Mouse (Mus musculus): ENCODE data around the gene Man2b2. TPM values are rescaled to one million over a fixed set of nuclear protein-coding genes. Genes with fewer than 3 reads are reported as not detected.

Man2b2 gene
- total RNA-seq, 2 experiments from 2014 or later, result 4.7 to 6.2 TPM

DNA sequence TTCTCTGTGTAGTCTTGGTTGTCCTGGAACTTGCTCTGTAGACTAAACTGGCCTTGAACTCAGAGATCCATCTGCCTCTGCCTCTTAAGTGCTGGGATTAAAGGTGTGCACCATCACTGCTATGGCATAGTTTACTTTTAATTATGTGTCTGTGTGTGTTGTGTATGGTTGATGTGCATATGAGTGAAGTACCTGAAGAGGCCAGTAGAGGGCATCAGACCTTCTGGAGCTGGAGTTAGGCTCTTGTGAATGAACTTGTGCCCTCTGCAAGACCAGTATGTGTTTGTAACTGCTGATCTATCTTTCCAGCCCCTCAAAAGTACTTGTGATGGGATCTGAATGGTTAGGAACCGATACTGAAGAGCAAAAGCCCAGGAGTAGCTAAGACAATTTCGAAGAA, 30.6 kb upstream of the Man2b2 start:
- no peak for DNase-seq
- intact Hi-C loops (cut with DNase I), result no loop called here
- peak; percentile 41 for TF ChIP-seq CTCF (IDR thresholded peaks at IDR 0.05)

DNA sequence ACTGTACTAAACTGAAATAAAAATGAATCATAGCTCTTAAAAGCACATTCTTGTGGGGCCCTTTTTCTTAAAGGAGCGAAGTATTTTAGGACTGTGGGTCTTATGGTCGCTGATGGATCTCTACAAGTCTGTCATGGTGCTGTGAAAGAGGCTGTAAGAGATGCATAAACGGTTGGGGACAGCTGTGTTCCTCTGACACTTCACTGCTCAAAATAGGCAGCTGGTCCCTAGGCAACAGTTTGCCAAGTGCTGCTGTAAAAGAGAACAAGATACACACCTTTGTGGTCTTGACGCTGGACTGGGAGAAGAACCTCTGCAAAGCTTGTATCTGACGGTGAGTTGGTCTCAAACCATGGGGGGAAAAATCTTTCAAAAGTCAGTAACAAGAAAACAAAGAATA, 27.1 kb upstream of the Man2b2 start:
- DNase-seq, result no peak
- intact Hi-C loops (cut with DNase I), result no loop called here
- Histone ChIP-seq H3K27ac (no peak overlapping the region), H3K4me3 (no peak overlapping the region)
- TF ChIP-seq CTCF (IDR thresholded peaks at IDR 0.05), result no peak

More for the DNA sequence above, 30.6 kb upstream of the Man2b2 start:
- Histone ChIP-seq H3K27ac (no peak overlapping the region), H3K4me3 (no peak overlapping the region)

DNA sequence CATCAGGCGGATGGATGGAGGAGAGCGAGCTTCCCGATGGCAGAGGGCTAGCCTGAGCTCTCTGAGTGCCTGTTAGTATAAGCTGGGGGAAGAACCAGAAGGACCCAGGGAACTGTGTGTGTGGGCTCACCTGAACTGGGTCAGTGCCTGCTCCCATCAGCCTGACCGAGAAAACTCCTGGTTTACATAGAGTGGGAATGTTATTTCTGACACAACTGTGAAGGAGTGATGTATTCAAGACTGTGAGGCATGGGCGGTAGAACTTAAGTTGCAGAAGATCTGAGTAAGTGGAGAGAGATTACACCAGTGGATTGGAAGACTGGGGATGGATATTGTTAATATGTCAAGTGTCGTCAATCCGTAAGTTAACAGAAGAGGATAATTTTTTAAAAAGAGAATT, 26.1 kb upstream of the Man2b2 start:
- DNase-seq, result no peak
- Histone ChIP-seq H3K4me3 (no peak overlapping the region), H3K27ac (no peak overlapping the region)
- intact Hi-C loops (cut with DNase I), result no loop called here
- TF ChIP-seq CTCF (IDR thresholded peaks at IDR 0.05), result no peak

DNA sequence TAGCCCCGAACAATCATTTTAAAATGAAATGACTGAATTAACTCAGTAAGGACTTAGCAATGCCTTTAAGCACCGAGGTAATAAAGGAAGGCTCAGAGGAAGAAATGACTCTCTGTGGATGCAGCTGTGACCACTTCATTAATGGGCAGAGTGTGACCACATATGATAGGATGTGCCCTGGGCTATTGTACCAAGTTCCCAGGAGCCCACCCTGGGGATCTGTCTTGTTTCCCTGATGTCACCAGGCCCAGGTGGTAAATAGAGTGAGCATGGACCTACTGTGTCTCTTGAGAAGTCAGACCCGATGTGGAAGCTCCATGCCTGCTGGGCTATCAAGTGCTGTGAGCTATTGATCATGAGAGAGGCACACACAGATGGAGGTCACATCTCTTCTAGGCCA, 24.7 kb upstream of the Man2b2 start:
- Histone ChIP-seq H3K4me3 (no peak overlapping the region), H3K27ac (no peak overlapping the region)
- intact Hi-C loops (cut with DNase I), result no loop called here
- no peak for TF ChIP-seq CTCF (IDR thresholded peaks at IDR 0.05)
- no peak for DNase-seq

DNA sequence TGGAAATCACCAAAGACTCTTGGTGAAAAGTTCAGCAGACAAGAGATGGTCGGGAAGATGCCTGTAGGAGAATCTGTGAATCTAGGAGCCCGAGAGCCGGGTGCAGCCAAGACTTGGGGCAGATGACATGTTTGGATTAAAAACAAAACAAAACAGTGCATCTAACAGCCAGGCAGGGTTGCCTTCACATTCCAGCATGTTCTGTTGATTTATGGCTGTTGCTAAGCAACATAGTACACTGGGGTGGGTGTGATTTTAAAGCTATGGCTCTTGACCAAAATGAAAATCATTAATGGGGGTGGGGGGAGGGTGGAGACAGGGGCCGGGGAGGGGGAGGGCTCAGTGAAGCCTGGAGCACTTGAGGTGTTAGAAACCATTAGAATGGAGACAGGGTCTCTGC, 21.1 kb upstream of the Man2b2 start:
- H3K27ac ChIP-seq, result no peak overlapping the region
- no peak for DNase-seq
- no peak overlapping the region for H3K4me3 ChIP-seq
- intact Hi-C loops (cut with DNase I), result no loop called here
- no peak for TF ChIP-seq CTCF (IDR thresholded peaks at IDR 0.05)

DNA sequence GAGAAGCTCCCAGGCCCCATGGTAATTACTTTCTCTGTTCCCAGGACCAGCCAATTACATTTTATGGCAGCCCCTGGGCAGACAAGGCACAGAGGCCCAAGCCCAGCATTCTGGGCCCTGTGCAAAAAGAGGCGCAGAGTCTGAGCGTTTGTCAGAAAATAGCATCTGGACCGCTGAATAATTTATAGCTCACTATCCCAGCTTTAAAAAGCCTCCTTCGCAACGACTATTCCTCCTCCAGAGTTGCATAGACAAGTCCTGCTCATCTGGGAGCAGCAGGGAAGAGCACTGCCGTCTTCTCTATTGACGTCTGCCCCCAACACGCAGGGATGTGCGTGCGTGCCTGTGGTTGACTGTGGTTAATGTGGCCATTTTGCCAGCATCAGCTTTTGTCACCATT, 14.0 kb upstream of the Man2b2 start:
- DNase-seq, result no peak
- Histone ChIP-seq H3K4me3 (no peak overlapping the region), H3K27ac (no peak overlapping the region)
- no peak for TF ChIP-seq CTCF (IDR thresholded peaks at IDR 0.05)
- intact Hi-C loops (cut with DNase I), result no loop called here

DNA sequence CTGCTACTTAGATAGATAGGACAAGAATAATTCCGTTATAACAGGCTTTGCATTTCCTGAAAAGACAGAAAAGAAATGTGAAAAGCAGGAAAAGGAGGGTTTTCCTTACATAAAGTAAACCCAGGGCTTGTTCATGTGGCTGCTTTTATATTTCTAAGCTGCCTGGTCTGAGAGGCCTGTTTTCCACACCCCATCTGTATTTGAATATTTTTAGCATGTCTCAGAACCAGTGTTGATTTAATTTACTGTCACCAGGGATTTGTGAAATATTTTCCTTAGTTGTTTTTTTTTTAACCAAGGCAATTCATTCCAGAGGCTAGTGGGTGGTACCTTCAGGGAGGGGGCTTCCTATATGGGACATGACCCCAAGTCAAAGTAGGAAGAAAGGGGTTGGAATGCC, 11.2 kb upstream of the Man2b2 start:
- intact Hi-C loops (cut with DNase I), result no loop called here
- no peak for TF ChIP-seq CTCF (IDR thresholded peaks at IDR 0.05)
- H3K27ac ChIP-seq, result no peak overlapping the region
- H3K4me3 ChIP-seq, result no peak overlapping the region
- no peak for DNase-seq

DNA sequence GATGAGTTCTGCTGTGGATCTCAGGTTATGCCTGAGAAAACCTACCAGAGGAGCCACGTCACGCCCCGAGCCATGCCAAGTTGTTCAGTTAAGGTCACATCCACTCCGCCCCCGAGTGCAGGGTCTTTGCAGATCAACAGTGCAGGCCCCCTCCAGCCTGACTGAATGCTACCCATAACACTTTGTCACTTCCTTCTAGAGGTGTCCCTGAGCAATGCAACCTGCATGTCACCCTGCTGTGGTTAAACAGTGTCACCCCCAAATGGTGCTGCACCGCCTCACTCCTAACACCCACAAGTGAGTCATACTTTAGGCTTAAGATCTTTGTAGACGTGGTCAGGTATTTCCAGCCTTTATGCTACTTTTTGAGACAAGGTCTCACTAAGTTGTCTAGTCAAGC, 9.6 kb upstream of the Man2b2 start:
- no peak for DNase-seq
- no peak overlapping the region for H3K4me3 ChIP-seq
- no peak overlapping the region for H3K27ac ChIP-seq
- intact Hi-C loops (cut with DNase I), result no loop called here
- no peak for TF ChIP-seq CTCF (IDR thresholded peaks at IDR 0.05)

DNA sequence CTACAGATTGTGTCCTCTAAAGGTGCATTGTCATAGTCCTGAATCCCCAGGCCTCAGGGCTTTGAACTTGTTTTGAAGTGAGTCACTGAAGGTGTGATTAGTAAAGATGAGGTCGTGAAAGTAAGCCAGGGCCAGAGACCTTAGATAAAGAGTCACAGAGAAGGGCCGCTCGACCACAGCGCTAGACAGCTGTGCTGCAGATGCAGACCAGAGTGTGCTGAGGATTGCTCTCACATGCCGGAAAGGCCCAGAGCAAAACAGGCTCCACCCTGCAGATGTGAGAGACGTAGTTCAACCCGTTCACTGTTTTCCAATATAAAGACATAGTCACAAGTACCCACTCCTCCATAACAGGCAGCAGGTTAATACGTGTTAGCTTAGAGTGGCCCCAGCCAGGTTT, 9.1 kb upstream of the Man2b2 start:
- intact Hi-C loops (cut with DNase I), result loop anchor here (10.0 kb wide), 2 partner anchors 115 to 155 kb away; no protein-coding TSS in a partner anchor
- no peak for DNase-seq
- no peak for TF ChIP-seq CTCF (IDR thresholded peaks at IDR 0.05)

DNA sequence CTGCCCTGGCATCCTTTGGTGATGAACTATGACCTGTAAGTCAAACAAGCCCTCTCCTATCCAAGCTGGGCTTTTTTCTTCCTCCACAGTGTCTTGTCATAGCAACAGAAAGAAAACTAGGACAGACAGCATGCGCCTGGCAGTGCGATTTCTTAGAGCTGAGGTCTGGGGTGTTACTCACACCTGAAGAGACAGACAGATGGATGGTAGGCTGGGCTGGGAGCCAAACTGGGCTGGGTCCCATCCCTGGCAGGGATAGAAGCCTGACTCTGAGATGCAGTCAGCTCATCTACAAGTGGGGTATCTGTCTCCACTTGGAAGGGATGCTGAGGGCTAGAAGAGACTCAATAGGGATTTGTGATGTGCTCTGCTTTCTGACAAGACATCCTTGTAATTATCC, 8.6 kb upstream of the Man2b2 start:
- intact Hi-C loops (cut with DNase I), result loop anchor here (10.0 kb wide), 2 partner anchors 116 to 156 kb away; no protein-coding TSS in a partner anchor
- no peak for TF ChIP-seq CTCF (IDR thresholded peaks at IDR 0.05)
- no peak for DNase-seq

More for the DNA sequence above, 9.1 kb upstream of the Man2b2 start:
- no peak overlapping the region for H3K4me3 ChIP-seq
- no peak overlapping the region for H3K27ac ChIP-seq

DNA sequence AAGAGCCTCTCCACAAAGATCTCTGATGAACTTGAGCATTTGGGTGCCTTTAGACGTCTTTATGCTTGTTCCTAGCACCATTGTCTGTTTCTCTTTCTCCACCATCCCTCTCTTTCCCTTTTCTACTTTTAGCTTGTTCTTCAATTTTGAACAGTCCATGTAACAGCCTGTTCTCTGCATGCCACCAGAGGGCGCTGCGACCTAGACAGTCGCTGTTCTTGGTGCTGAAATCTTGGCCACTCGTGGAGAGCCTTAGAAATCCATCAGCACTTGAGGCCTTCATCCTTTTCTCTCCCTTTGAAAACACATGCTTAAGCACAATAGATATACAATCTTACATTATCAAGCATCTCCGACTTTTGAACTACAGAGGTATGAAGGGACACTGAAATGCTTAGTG, 5.5 kb upstream of the Man2b2 start:
- intact Hi-C loops (cut with DNase I), result loop anchor here (10.0 kb wide), 2 partner anchors 119 to 159 kb away; no protein-coding TSS in a partner anchor
- peak; percentile 95 for TF ChIP-seq CTCF (IDR thresholded peaks at IDR 0.05)
- Histone ChIP-seq H3K27ac (no peak overlapping the region), H3K4me3 (no peak overlapping the region)
- peak; percentile 65 for DNase-seq

More for the DNA sequence above, 8.6 kb upstream of the Man2b2 start:
- Histone ChIP-seq H3K4me3 (no peak overlapping the region), H3K27ac (no peak overlapping the region)

DNA sequence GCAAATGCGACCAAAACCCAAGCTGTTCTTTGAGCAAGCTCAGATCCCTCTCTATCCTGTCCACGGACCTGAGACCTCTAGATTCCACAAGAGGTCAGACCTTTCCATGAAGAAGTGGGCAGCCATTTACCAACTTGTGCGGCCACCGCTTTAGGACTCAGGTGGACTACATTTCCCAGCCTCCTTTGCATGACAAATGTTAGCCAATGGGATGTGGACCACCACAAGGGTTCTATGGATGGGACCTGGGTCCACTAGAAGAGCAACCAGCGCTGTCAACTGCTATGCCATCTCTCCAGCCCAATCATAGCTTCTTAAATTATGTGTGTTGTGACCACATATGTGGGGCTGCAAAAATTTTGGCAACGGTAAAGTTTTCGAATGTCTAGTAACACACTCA, 819 bp upstream of the Man2b2 start:
- TF ChIP-seq CTCF (IDR thresholded peaks at IDR 0.05), result no peak
- no peak for DNase-seq
- intact Hi-C loops (cut with DNase I), result loop anchor here (10.0 kb wide), 2 partner anchors 124 to 164 kb away; no protein-coding TSS in a partner anchor
- Histone ChIP-seq H3K27ac (no peak overlapping the region), H3K4me3 (no peak overlapping the region)

DNA sequence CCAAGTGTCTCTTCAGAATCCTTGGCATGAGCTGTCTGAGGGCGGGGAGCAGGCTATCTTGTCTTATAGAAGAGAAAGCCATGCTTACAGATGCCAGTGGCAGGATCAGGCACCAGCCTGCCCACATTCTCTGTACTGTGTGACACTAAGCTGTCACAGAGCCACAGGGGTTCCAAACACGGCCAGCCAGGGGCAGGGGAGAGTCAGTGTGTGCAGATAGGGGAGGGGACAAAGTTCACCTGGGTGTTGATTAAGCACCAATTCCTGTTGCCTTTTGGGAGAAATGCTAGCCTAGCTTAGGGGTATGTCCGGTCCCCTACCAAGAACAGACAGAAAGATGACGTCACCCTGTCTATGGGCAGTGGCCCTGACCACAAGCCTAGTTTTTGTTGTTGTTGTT, 1.4 kb downstream of the Man2b2 start:
- H3K27ac ChIP-seq, result no peak overlapping the region
- intact Hi-C loops (cut with DNase I), result no loop called here
- H3K4me3 ChIP-seq, result no peak overlapping the region
- no peak for TF ChIP-seq CTCF (IDR thresholded peaks at IDR 0.05)
- no peak for DNase-seq

DNA sequence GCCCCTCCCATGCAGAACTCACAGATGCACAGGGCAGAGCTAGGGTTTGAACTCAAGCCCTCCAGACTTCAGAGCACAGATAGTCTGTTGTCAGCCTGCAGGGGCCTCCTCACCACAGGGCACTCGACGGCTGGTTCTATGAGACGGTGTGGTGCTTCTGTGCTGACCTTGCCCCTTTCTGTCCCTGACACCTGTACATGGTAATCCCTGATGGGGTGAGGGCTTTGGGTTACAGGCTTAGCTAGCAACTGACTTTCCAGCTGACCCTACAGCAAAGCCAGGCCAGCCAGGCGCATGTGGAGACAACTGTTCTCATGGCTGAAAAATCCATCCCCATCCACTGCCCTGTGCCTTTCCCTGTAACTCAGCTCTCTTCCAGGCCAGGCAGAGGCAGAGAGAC, 7.5 kb downstream of the Man2b2 start:
- DNase-seq, result no peak
- H3K4me3 ChIP-seq, result no peak overlapping the region
- intact Hi-C loops (cut with DNase I), result no loop called here
- no peak overlapping the region for H3K27ac ChIP-seq
- TF ChIP-seq CTCF (IDR thresholded peaks at IDR 0.05), result no peak

Data from gastrocnemius, adult 2 months (tissue).